Mouse (Mus musculus) macrophage (primary cell): ENCODE results near the gene Pkp1. TPM values are rescaled to one million over a fixed set of nuclear protein-coding genes. Genes with fewer than 3 reads are reported as not detected.

Experiments used
- H3K27ac ChIP-seq: fragments of 350-480 bp; formaldehyde crosslinking; 2 replicates; pipeline ENCODE4 v1.9.0; 2021
- H3K36me3 ChIP-seq: fragments of 350-480 bp; formaldehyde crosslinking; 2 replicates; pipeline ENCODE4 v1.9.0; 2021; ENCODE audit errors: inconsistent target
- H3K4me3 ChIP-seq: fragments of 350-480 bp; formaldehyde crosslinking; 2 replicates; pipeline ENCODE4 v1.9.0; 2021; ENCODE audit errors: inconsistent target
- H3K79me2 ChIP-seq: fragments of 350-480 bp; formaldehyde crosslinking; 2 replicates; pipeline ENCODE4 v1.9.0; 2021; ENCODE audit errors: inconsistent target
- WGBS: methylation state at CpG from one replicate; pipeline ENCODE4 v1.1.7; 2026; ENCODE audit warnings: inconsistent platforms; ENCODE audit not compliant: missing documents; 5-methylcytosine and 5-hydroxymethylcytosine counted together
- polyA plus RNA-seq: library from polyadenylated mRNA; stranded (reverse); fragments of 250-400 nt; gene quantifications from 3 replicates; pipeline ENCODE4 v1.2.4, GENCODE M21; 2018; ENCODE audit warnings: inconsistent platforms

Gene Pkp1
- polyA plus RNA-seq, 1 experiment from 2014 or later, result not detected

DNA sequence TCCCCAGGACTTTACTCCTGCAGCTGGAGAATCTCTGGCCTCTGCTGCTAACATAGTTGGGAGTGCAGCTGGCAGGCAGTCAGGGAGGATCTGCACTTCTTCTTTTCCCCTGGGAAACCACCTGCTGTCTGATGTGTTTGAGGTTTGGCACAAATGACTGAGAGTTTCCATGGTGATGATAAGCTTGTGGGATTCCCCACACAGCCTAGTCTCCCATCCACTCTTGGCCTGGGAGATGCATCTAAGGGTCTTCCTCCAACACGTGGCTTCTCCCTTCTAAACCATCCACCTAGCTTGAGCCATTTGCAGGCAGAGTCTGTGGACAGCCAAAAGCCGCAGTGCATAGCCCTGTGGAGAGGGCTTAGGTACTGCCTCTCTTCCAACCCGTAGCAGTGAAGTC lies 10.9 kb upstream of the Pkp1 start:
- Histone ChIP-seq H3K4me3 (no peak overlapping the region), H3K36me3 (no peaks in the 10 kb centered on the region), H3K27ac (no peak overlapping the region), H3K79me2 (no peaks in the 10 kb centered on the region)
- WGBS, result 53% methylated on average over 3 of the region's 3 CpGs

DNA sequence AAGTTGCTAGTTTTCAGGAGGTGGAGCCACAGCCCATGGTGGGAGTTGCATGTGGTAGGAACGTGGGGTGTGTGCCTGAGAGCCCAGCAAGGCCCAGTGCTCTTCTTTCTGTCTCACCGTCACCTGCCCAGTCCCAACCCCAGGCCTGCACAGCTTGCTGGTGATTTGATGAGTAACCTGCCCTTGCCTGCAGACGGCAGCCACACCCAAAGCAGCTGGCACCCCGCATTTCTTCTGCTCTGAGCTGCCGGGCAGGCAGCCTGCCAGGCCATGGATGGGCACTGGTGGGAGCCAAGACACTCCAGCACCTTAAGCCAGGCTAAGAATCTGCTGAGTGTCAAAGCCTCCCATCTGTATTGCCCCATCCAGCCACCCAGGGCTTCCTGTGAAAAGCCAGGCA lies 6.8 kb upstream of the Pkp1 start:
- 78% methylated on average over 5 of the region's 5 CpGs for WGBS
- Histone ChIP-seq H3K4me3 (no peak overlapping the region), H3K27ac (no peak overlapping the region), H3K79me2 (no peaks in the 10 kb centered on the region), H3K36me3 (no peaks in the 10 kb centered on the region)

DNA sequence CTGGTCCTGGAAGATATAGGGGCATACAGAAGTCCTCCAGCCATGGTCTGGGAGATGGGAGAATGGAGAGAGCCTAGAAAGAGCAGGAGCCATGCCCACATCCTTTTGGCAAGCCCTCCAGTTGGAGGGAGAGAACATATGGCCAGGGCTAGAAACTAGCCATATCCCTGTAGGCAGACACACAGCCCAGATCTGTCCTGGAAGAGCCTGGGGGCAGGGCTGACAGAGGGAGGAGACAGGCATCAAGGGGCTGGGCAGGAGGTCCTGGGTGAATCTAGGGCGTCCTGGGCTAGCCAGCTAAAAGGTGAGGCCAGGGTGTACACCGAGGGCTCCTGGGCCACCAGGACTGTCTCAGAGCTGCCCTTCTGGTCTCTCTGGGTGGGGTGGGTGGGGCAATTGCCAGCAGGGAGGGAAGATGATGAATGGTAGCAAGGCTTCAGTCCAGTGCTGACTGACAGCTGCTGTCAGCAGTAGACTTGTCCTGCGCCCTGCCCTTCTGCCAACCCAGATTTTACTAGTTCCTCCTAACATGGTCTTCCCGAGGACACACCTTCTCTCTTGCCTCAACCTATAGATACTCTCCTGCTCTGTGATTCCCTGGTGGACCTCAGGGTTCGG lies 5.5 kb upstream of the Pkp1 start:
- no peak overlapping the region for H3K27ac ChIP-seq
- H3K4me3 ChIP-seq, result no peak overlapping the region
- no peaks in the 10 kb centered on the region for H3K79me2 ChIP-seq
- H3K36me3 ChIP-seq, result no peaks in the 10 kb centered on the region
- 67% methylated on average over 4 of the region's 5 CpGs for WGBS

DNA sequence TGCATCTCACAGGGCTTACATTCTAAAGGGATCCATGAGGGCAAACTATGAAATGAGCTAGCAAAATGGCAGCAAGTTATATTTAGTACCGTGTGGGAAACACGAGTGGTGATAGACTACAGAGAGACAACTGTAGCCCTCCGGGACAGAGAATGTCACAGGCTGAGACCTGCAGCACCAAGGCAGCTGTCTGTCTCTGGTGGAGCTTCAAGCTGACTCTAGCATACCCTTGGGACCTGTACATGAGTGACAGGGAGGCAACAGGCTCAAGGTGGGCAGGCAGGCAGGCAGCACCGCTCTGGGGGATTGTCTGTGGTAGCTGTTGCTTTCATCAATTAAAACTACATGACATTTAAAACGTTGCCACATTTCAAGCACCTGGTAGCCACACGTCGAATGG lies 4.2 kb upstream of the Pkp1 start:
- 76% methylated on average over 7 of the region's 7 CpGs for whole genome bisulfite sequencing
- Histone ChIP-seq H3K27ac (no peak overlapping the region), H3K79me2 (no peaks in the 10 kb centered on the region), H3K36me3 (no peaks in the 10 kb centered on the region), H3K4me3 (no peak overlapping the region)

DNA sequence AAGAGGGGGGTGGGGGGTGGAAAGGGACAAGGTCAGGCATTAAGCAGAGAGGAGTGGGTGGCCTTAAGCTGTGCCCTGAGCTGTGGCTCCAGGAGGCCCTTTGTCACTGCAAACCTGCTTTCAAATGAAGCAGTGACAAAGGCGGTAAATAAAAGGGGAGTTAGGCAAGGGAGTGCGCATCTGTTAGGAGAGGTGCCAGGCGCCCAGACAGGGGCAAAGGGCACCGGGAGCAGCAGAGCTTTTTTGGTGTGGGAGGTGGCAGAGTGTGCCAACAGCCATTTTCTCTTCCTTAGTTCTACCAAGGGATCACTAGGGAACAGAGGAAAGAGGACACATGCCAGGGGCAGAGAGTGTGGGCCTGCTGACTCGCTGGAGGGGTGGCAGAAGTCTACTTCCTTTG lies 1.8 kb downstream of the Pkp1 start:
- H3K79me2 ChIP-seq, result no peaks in the 10 kb centered on the region
- 34% methylated on average over 5 of the region's 5 CpGs for whole genome bisulfite sequencing

DNA sequence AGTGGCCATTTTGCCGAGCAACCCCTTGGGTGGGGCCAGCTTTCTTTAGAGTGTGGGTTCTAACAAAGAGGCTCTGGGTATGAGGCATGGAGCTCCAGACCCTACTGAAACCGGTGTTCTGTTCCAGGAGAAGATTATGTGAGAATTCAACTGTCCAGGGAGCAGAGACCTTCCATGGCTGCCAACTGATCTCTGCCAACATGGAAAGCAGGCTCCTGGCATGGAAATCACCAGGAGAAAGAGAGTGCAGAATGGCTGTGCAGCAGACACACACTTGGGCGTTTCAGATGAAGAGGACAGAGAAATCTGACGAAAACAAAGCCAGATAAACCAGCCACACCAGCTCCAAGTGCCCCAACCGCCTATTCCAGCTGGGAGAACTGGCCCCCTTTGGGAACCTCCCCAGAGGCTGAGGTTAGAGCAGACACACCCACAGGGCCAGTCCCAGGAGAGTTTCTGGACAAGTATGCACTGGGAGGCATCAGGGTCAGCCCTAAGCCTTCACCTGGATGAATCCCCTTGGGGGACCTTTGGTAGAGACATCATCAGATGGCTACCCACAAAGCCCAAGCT lies 2.4 kb downstream of the Pkp1 start:
- H3K4me3 ChIP-seq, result no peak overlapping the region
- H3K27ac ChIP-seq, result no peak overlapping the region
- H3K36me3 ChIP-seq, result no peaks in the 10 kb centered on the region
- H3K79me2 ChIP-seq, result no peaks in the 10 kb centered on the region
- 52% methylated on average over 5 of the region's 5 CpGs for WGBS

More for the DNA sequence above, 1.8 kb downstream of the Pkp1 start:
- H3K4me3 ChIP-seq, result no peak overlapping the region
- no peaks in the 10 kb centered on the region for H3K36me3 ChIP-seq
- no peak overlapping the region for H3K27ac ChIP-seq

DNA sequence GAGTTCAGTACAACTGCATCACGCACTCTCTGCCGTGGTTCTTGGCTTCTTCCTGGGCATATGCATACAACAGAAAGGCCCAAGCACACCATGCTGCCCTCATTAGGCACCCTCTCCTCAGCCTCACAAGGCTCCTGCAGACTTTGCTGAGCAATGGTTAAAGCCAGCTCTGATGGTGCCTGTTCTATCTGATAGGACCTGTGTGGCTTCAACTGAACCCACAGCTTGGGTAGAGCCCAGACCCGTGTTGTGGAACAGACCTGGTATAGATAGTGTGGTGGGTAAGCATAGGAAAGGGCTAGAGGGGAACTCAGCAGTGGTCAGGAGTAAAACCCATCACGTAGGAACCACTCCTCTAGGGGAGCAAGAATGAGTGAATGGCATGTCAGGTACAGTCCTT lies 5.3 kb downstream of the Pkp1 start:
- WGBS, result 68% methylated on average over 4 of the region's 4 CpGs
- H3K79me2 ChIP-seq, result no peaks in the 10 kb centered on the region
- no peaks in the 10 kb centered on the region for H3K36me3 ChIP-seq
- H3K4me3 ChIP-seq, result no peak overlapping the region
- no peak overlapping the region for H3K27ac ChIP-seq

DNA sequence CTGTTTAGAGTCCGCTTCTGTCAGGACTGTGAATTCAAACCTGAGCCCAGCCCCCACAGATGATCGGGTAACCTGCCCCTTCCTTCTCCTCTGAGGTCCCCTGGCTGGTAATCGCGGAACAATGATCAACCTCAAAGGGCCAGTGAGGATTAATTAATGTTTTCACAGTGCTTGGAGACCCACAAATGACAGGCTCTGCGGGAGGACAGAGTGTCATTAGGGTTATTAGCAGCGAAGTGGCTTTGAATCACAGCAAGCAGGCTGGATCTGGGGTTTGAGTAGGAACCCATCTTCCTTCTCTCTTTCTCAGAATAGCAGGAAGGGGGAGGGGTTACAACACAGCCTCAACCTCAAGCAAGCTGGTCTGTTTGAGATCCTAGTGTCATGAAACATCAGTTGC lies 9.6 kb downstream of the Pkp1 start:
- 13% methylated on average over 6 of the region's 6 CpGs for WGBS
- no peaks in the 10 kb centered on the region for H3K79me2 ChIP-seq
- H3K27ac ChIP-seq, result no peak overlapping the region
- H3K4me3 ChIP-seq, result no peak overlapping the region
- H3K36me3 ChIP-seq, result no peaks in the 10 kb centered on the region

DNA sequence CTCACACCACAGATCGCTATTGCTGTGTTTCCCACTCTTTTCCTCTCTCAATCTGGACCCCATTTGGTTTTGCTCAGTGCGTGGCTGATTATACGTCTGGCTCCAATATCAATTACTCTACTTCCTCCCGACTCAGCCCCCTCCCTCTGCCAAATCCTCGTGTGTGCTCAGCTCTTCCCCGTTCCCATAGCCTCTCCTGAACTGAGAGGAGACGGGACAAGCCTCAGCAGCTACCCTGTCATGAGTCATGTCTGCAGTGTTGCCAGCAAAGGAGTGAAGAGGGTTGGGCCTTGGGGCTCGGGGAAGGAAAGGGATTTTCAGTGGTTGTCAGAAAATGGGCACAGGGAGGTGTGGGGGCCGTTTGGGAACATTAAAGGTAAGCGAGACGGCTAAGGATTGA lies 12.3 kb downstream of the Pkp1 start:
- no peaks in the 10 kb centered on the region for H3K79me2 ChIP-seq
- 79% methylated on average over 11 of the region's 11 CpGs for WGBS
- H3K27ac ChIP-seq, result no peak overlapping the region
- H3K4me3 ChIP-seq, result no peak overlapping the region
- H3K36me3 ChIP-seq, result no peaks in the 10 kb centered on the region

DNA sequence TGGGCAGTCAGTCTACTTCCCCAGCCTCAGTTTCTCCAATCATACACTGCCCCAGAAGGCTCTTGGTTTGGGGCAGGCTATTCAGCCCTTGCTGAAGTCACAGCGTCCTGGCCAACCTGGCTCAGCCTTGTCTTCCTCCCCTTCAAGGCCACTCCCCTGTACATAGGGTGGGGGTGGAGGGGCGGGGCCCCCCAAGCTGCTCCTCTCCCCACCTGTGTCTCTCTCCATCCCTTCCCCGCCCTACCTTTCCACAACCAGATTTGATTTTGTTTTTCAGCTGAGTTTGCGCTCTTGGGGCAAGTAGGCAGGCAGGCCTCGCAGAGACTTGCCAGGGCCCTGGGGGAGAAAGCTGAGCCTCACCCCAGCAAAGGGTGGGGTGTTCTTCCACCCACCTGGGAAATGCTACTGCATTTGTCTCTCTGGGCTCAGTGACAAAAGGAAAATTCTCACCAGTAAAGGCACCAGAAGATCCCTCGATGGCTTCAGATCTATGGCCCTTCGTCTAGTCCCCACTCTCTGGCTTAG lies 19.0 kb downstream of the Pkp1 start:
- no peaks in the 10 kb centered on the region for H3K79me2 ChIP-seq
- H3K27ac ChIP-seq, result no peak overlapping the region
- WGBS, result 76% methylated on average over 7 of the region's 7 CpGs
- H3K36me3 ChIP-seq, result no peaks in the 10 kb centered on the region
- no peak overlapping the region for H3K4me3 ChIP-seq

DNA sequence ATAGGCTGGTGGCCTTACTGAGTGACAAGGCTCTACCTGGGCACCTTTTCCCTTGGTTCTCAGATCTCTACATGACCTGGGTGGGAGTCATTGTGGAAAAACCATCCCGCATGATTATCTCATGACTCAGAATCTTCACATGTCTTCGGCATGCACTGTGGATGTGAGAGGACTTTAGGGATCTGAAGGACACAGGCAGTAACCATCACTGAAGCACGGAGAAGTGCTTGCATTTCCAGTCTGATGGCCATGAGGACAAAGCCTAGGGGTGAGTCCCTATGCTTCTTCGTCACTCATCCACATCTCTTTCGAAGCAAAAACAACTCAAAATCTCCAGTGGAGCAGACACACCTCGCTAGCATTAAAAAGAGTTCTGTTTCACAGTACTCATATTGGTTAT lies 19.7 kb downstream of the Pkp1 start:
- Histone ChIP-seq H3K36me3 (no peaks in the 10 kb centered on the region), H3K4me3 (no peak overlapping the region), H3K27ac (no peak overlapping the region), H3K79me2 (no peaks in the 10 kb centered on the region)
- WGBS, result 87% methylated on average over 6 of the region's 6 CpGs

DNA sequence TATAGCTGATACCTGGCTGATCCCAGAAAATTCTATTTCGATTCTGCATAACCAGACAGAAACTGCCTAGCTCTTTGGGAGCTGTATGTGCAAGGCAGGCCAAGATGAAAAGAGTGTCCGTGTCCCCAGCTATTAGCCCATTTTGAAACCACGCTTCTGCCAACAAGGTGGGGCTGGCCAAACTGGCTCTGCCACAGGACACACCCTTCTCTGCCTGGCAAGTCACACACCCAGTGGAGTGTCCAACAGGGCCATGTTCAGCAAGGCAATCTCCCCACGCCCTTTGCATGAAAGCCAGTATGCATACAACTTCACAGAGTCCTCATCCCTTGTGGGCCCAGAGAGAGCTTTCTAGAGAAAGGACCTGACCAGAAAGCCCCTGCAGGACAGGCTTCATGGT lies 23.6 kb downstream of the Pkp1 start:
- Histone ChIP-seq H3K27ac (no peak overlapping the region), H3K4me3 (no peak overlapping the region), H3K79me2 (no peaks in the 10 kb centered on the region), H3K36me3 (no peaks in the 10 kb centered on the region)
- 84% methylated on average over 4 of the region's 4 CpGs for WGBS

DNA sequence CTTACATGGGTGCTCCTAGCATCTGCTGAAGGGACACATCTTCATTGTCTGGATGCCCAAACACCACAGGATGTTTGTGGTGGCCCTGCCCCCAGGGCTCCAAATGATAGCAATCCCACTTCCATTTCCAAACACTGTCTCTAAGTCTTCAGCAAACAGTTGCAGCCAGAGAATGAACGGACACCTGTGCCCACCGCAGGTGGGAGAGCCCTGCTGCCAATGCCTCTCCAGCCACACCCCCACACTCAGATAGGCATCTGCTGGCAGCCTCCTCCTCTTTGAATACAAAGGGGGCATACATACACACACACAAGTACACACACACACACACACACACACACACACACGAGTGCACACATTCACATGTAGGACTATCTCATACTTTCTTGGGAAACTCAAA lies 25.6 kb downstream of the Pkp1 start:
- 94% methylated on average over 2 of the region's 3 CpGs for WGBS
- no peak overlapping the region for H3K4me3 ChIP-seq
- H3K36me3 ChIP-seq, result no peaks in the 10 kb centered on the region
- H3K79me2 ChIP-seq, result no peaks in the 10 kb centered on the region
- H3K27ac ChIP-seq, result no peak overlapping the region

DNA sequence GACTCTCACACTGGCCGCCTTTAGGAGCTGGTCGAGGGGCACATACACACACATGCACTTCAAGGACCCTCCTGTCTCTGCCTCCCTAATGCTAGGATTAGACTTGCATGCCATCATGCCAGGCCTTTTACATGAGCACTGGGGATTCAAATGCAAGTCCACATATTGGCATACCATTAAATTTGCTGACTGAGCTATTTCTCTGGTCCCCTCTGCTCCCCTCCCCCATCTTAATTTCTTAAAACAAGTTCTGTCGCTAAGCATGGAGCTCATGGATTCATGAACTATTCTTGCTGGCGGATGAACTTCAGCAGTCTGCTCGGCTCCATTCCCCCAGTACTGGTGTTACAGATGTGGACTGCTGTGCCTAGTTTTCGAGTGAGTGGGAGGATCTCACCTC lies 26.2 kb downstream of the Pkp1 start:
- Histone ChIP-seq H3K4me3 (no peak overlapping the region), H3K79me2 (no peaks in the 10 kb centered on the region), H3K27ac (no peak overlapping the region), H3K36me3 (no peaks in the 10 kb centered on the region)
- WGBS, result 86% methylated on average over 6 of the region's 6 CpGs

DNA sequence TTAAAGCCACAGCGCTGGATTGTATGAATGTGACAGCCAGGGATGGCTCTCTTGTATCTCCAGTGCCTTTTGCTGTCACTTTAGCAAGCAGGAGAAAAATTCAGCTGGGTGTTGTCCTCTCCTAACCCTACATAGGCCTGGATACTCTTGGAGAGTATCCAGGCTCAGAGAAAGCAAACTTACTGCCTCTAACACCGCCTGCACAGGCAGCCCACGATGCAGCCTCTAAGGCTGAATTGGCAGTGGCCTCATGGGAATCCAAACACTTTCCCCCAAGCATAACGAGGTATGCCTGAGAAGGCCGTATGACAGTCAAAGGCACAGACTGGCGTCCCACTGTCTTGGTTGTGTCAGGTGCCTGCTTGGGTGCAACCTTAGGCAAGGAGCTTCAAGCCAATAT lies 26.8 kb downstream of the Pkp1 start:
- Histone ChIP-seq H3K79me2 (no peaks in the 10 kb centered on the region), H3K36me3 (no peaks in the 10 kb centered on the region), H3K4me3 (no peak overlapping the region), H3K27ac (no peak overlapping the region)
- WGBS, result 95% methylated on average over 6 of the region's 6 CpGs
